Mouse (Mus musculus) T-helper 1 cell (primary cell): ENCODE data around the gene Rnf207.

Source experiments
- in situ Hi-C: fragments of 300-600 bp; cut with MboI, MseI; formaldehyde crosslinking; loops from one replicate; pipeline ENCODE4 v1.15.1; 2025; ENCODE audit warnings: high pct_unique_total_duplicates

Gene Rnf207

GRCm38 (mm10) chr4:152295916-152296315 is 22.9 kb downstream of the Rnf207 start:
- in situ Hi-C loops = no loop called here

- in situ Hi-C loops = loop anchor here (5.0 kb wide), 1 partner anchor 122 kb away; no protein-coding TSS in a partner anchor
Measured at GRCm38 (mm10) chr4:152294188-152294929, 24.4 kb downstream of the Rnf207 start.

GRCm38 (mm10) chr4:152292102-152292765 is 26.6 kb downstream of the Rnf207 start:
- in situ Hi-C loops = loop anchor here (5.0 kb wide), 1 partner anchor 120 kb away; no protein-coding TSS in a partner anchor

- in situ Hi-C loops = loop anchor here (5.0 kb wide), 1 partner anchor 119 kb away; no protein-coding TSS in a partner anchor
Measured at GRCm38 (mm10) chr4:152291562-152291961, 27.2 kb downstream of the Rnf207 start, which contains the start of gene Hes3. Gene Hes3 (minus strand): TSS chr4:152291662.

- in situ Hi-C loops = loop anchor here (5.0 kb wide), 1 partner anchor 119 kb away; no protein-coding TSS in a partner anchor
Measured at GRCm38 (mm10) chr4:152290991-152291390, 27.8 kb downstream of the Rnf207 start.

GRCm38 (mm10) chr4:152290385-152290784 is 28.4 kb downstream of the Rnf207 start:
- in situ Hi-C loops = loop anchor here (5.0 kb wide), 1 partner anchor 118 kb away; no protein-coding TSS in a partner anchor

- in situ Hi-C loops = loop anchor here (5.0 kb wide), 1 partner anchor 76 kb away; no protein-coding TSS in a partner anchor
Measured at GRCm38 (mm10) chr4:152288398-152288945, 30.3 kb downstream of the Rnf207 start.

- in situ Hi-C loops = loop anchor here (5.0 kb wide), 1 partner anchor 75 kb away; no protein-coding TSS in a partner anchor
Measured at GRCm38 (mm10) chr4:152287317-152288120, 31.3 kb downstream of the Rnf207 start.

GRCm38 (mm10) chr4:152286887-152287286 is 31.9 kb downstream of the Rnf207 start:
- in situ Hi-C loops = loop anchor here (5.0 kb wide), 1 partner anchor 75 kb away; no protein-coding TSS in a partner anchor

- in situ Hi-C loops = loop anchor here (5.0 kb wide), 1 partner anchor 74 kb away; no protein-coding TSS in a partner anchor
Measured at GRCm38 (mm10) chr4:152286183-152286582, 32.6 kb downstream of the Rnf207 start.

GRCm38 (mm10) chr4:152285505-152285904 is 33.3 kb downstream of the Rnf207 start:
- in situ Hi-C loops = loop anchor here (5.0 kb wide), 1 partner anchor 73 kb away; no protein-coding TSS in a partner anchor

- in situ Hi-C loops = no loop called here
Measured at GRCm38 (mm10) chr4:152283186-152283950, 35.4 kb downstream of the Rnf207 start.

GRCm38 (mm10) chr4:152282721-152283120 is 36.1 kb downstream of the Rnf207 start:
- in situ Hi-C loops = no loop called here

GRCm38 (mm10) chr4:152281601-152282000 is 37.2 kb downstream of the Rnf207 start:
- in situ Hi-C loops = no loop called here

- in situ Hi-C loops = no loop called here
Measured at GRCm38 (mm10) chr4:152278986-152279385, 39.8 kb downstream of the Rnf207 start.

GRCm38 (mm10) chr4:152277916-152278315 is 40.9 kb downstream of the Rnf207 start:
- in situ Hi-C loops = no loop called here

GRCm38 (mm10) chr4:152276389-152277347 is 42.1 kb downstream of the Rnf207 start:
- in situ Hi-C loops = no loop called here

- in situ Hi-C loops = no loop called here
Measured at GRCm38 (mm10) chr4:152274681-152275131, 44.1 kb downstream of the Rnf207 start.
